Mouse (Mus musculus): ENCODE measurements at regions not wholly inside any gene's neighbourhood (a gene's known extent, or its start where the extent isn't known, plus 50 kb on each side); places are given as distances from the start of the nearest gene placed in this dataset.

- no peak for TF ChIP-seq CTCF (IDR thresholded peaks at IDR 0.05; ENCODE audit: borderline replicate concordance, insufficient read depth, low read length)
- TF ChIP-seq POLR2A (IDR thresholded peaks at IDR 0.05; ENCODE audit: low read depth, low read length) = no peak
Observed at GRCm38 (mm10) chr1:35729785-35730295, 338.4 kb upstream of the Hs6st1 start.

All from embryonic fibroblast, embryonic 13.5 days (primary cell).